Mouse (Mus musculus): ENCODE results near the gene Kctd15.

- no peak for TF ChIP-seq CTCF (IDR thresholded peaks at IDR 0.05; ENCODE audit: control insufficient read depth, insufficient read depth, insufficient read length)
- no peak for TF ChIP-seq USF1 (IDR thresholded peaks at IDR 0.05; ENCODE audit: low read depth)
- TF ChIP-seq CEBPB (IDR thresholded peaks at IDR 0.05; ENCODE audit: low read depth) = no peak
- no peak for TF ChIP-seq FOSL1 (IDR thresholded peaks at IDR 0.05; ENCODE audit: insufficient read depth, low read length, poor library complexity, severe bottlenecking)
- TF ChIP-seq MAX (IDR thresholded peaks at IDR 0.05) = no peak
- no peak for TF ChIP-seq MYOG (IDR thresholded peaks at IDR 0.05; ENCODE audit: control insufficient read depth, extremely low read depth, insufficient read length)
- TF ChIP-seq MYOD1 (IDR thresholded peaks at IDR 0.05; ENCODE audit: control insufficient read depth, insufficient read length, low read depth) = no peak
These were observed 10.3 kb downstream of the Kctd15 start for GRCm38 (mm10) chr7:34646144-34646795.

Measured in C2C12 (cell line).